Mouse (Mus musculus) heart, postnatal 0 days (tissue): ENCODE data around the gene Dtd1. TPM values are rescaled to one million over a fixed set of nuclear protein-coding genes. Genes with fewer than 3 reads are reported as not detected.
"Not testable (repeated sequence)": the region's sequence is repeated elsewhere in the genome, so short reads cannot be mapped to it uniquely, and the experiment has no call there.

Source experiments
- ATAC-seq: fragments of 200-750 bp; cut with Nextera tagmentation; 2 replicates; pipeline ENCODE4 v1.8.0; 2017; ENCODE audit warnings: low read depth, moderate number of reproducible peaks, moderate library complexity; ENCODE audit not compliant: insufficient read depth
- DNase-seq: peaks from one replicate; pipeline ENCODE4 v3.0.0-alpha.2; 2016; ENCODE audit warnings: low spot score
- H3K27ac ChIP-seq: fragments of 300-500 bp; sonication (generic); 2 replicates; pipeline ENCODE4 v1.5.1; 2014; ENCODE audit warnings: low read depth, mild to moderate bottlenecking
- H3K27me3 ChIP-seq: fragments of 300-500 bp; sonication (generic); 2 replicates; pipeline ENCODE4 v1.6.1; 2014; ENCODE audit warnings: low read length, mixed read lengths; ENCODE audit not compliant: control insufficient read depth, insufficient read depth
- H3K36me3 ChIP-seq: fragments of 300-500 bp; sonication (generic); replicated peaks from 2 replicates; pipeline ENCODE4 v1.6.1; 2014; ENCODE audit warnings: low read length, mixed read lengths; ENCODE audit not compliant: control insufficient read depth, insufficient read depth
- H3K4me1 ChIP-seq: fragments of 300-500 bp; sonication (generic); 2 replicates; pipeline ENCODE4 v1.6.1; 2014; ENCODE audit warnings: antibody characterized with exemption; ENCODE audit not compliant: control insufficient read depth, insufficient read depth
- H3K4me2 ChIP-seq: fragments of 300-500 bp; sonication (generic); 2 replicates; pipeline ENCODE4 v1.6.1; 2014; ENCODE audit warnings: low read depth, mild to moderate bottlenecking, low read length, moderate library complexity
- H3K4me3 ChIP-seq: fragments of 300-500 bp; sonication (generic); 2 replicates; pipeline ENCODE4 v1.5.1; 2014; ENCODE audit warnings: low read depth, low read length
- H3K9ac ChIP-seq: fragments of 300-500 bp; sonication (generic); replicated peaks from 2 replicates; pipeline ENCODE4 v1.6.1; 2014; ENCODE audit warnings: low read depth, low read length, mixed read lengths
- H3K9me3 ChIP-seq: fragments of 300-500 bp; sonication (generic); replicated peaks from 2 replicates; pipeline ENCODE4 v1.6.1; 2016; ENCODE audit warnings: low read length; ENCODE audit not compliant: control insufficient read depth
- CTCF ChIP-seq: IDR thresholded peaks from 2 replicates; pipeline ENCODE4 v1.5.1; 2016; ENCODE audit warnings: antibody characterized with exemption, control low read depth, low read depth
- EP300 ChIP-seq: IDR thresholded peaks from 2 replicates; pipeline ENCODE4 v1.6.1; 2016; ENCODE audit warnings: antibody characterized with exemption, low read depth
- WGBS: fragments of 180-500 bp; shearing (Covaris S2); extraction: QIAGEN DNeasy Blood & Tissue Kit; methylation state at CpG from one replicate; pipeline ENCODE4 v1.1.7; 2014; 5-methylcytosine and 5-hydroxymethylcytosine counted together
- polyA plus RNA-seq: library from polyadenylated mRNA; unstranded; fragments of >200 nt; fragmentation: Nextera tagmentation; extraction: Ambion mirVana; gene quantifications from 2 replicates; pipeline ENCODE4 v1.2.1, GENCODE M21; 2015
- total RNA-seq: library from RNA; depleted of rRNA; stranded (reverse); fragments of >200 nt; gene quantifications from 2 replicates; pipeline ENCODE4 v1.2.3, GENCODE M21; 2014; ENCODE audit warnings: low replicate concordance

Gene Dtd1
- total and polyA plus RNA-seq, 2 experiments from 2014 or later: 24.2 to 29.2 TPM

GRCm38 (mm10) chr2:144588723-144589122 lies 11.0 kb upstream of the Dtd1 start:
- 82% methylated on average over 4 of the region's 4 CpGs for whole genome bisulfite sequencing
- H3K9ac ChIP-seq: no peak overlapping the region
- no peak for DNase-seq
- no peaks in the 10 kb centered on the region for H3K4me1 ChIP-seq
- TF ChIP-seq EP300: no peak
- TF ChIP-seq CTCF: peak; percentile 17; the same call in 1 of the 2 replicates
- 0 out of 2 replicates have a peak, but pooled peaks cover 5% of the 10 kb centered on the region for H3K9me3 ChIP-seq
- peaks cover 61% of the 10 kb centered on the region for H3K36me3 ChIP-seq
- no peak overlapping the region for H3K27ac ChIP-seq
- no peak for ATAC-seq
- no peak overlapping the region for H3K4me3 ChIP-seq
- H3K4me2 ChIP-seq: no peak overlapping the region
- H3K27me3 ChIP-seq: no peaks in the 10 kb centered on the region

- DNase-seq, H3K27me3 ChIP-seq, H3K4me3 ChIP-seq, H3K4me1 ChIP-seq, H3K4me2 ChIP-seq, H3K9ac ChIP-seq, ATAC-seq, H3K9me3 ChIP-seq, H3K27ac ChIP-seq: not testable (repeated sequence)
- H3K36me3 ChIP-seq: peaks cover 20% of the 10 kb centered on the region
- 69% methylated on average over 8 of the region's 8 CpGs for WGBS
These were observed 6.7 kb upstream of the Dtd1 start for GRCm38 (mm10) chr2:144593036-144593435.

- Histone ChIP-seq H3K9me3 (no peaks in the 10 kb centered on the region), H3K27ac (peak within 1 kb of the TSS; percentile 56; the same call in 1 of the 2 replicates), H3K4me1 (no peaks in the 10 kb centered on the region; the same call in 1 of the 2 replicates), H3K36me3 (peaks cover 11% of the 10 kb centered on the region), H3K4me3 (peak within 1 kb of the TSS; percentile 71), H3K27me3 (no peaks in the 10 kb centered on the region), H3K4me2 (peak within 1 kb of the TSS; percentile 81), H3K9ac (peak within 1 kb of the TSS; percentile 55)
- peak; percentile 96 for ATAC-seq
- peak; percentile 86 for DNase-seq
- under 1% methylated on average over 31 of the region's 31 CpGs for WGBS
- TF ChIP-seq CTCF (no peak), EP300 (no peak)
These were observed 5.6 kb upstream of the Dtd1 start, which contains the start of gene Smim26 for GRCm38 (mm10) chr2:144593951-144594651. TSS of gene Smim26 (plus strand) at chr2:144594054.

- no peaks in the 10 kb centered on the region; the same call in 1 of the 2 replicates for H3K4me1 ChIP-seq
- H3K27me3 ChIP-seq: no peaks in the 10 kb centered on the region
- H3K27ac ChIP-seq: no peak overlapping the region
- ATAC-seq (no peak), DNase-seq (no peak)
- WGBS: 54% methylated on average over 2 of the region's 2 CpGs
- no peak overlapping the region for H3K4me3 ChIP-seq
- TF ChIP-seq EP300 (no peak), CTCF (no peak)
- no peak overlapping the region for H3K4me2 ChIP-seq
- no peaks in the 10 kb centered on the region for H3K9me3 ChIP-seq
- no peak overlapping the region for H3K9ac ChIP-seq
- no peaks in the 10 kb centered on the region for H3K36me3 ChIP-seq
These were observed 1.7 kb upstream of the Dtd1 start for GRCm38 (mm10) chr2:144598006-144598405.

- Histone ChIP-seq H3K27me3 (no peaks in the 10 kb centered on the region), H3K27ac (no peak overlapping the region), H3K4me2 (no peak overlapping the region), H3K36me3 (no peaks in the 10 kb centered on the region), H3K9ac (no peak overlapping the region), H3K4me1 (no peaks in the 10 kb centered on the region), H3K4me3 (no peak overlapping the region), H3K9me3 (no peaks in the 10 kb centered on the region)
- ATAC-seq (no peak), DNase-seq (no peak)
- 95% methylated on average over 1 of the region's 1 CpGs for WGBS
- TF ChIP-seq CTCF (no peak), EP300 (no peak)
These were observed 1.9 kb downstream of the Dtd1 start for GRCm38 (mm10) chr2:144601576-144601975.

- Histone ChIP-seq H3K9ac (no peak overlapping the region), H3K36me3 (no peaks in the 10 kb centered on the region), H3K9me3 (0 out of 2 replicates have a peak, but pooled peaks cover 4% of the 10 kb centered on the region), H3K4me1 (no peaks in the 10 kb centered on the region), H3K4me2 (no peak overlapping the region), H3K27ac (no peak overlapping the region), H3K4me3 (no peak overlapping the region), H3K27me3 (no peaks in the 10 kb centered on the region)
- ATAC-seq (no peak), DNase-seq (no peak)
- 89% methylated on average over 6 of the region's 6 CpGs for WGBS
- no peak for TF ChIP-seq CTCF
- TF ChIP-seq EP300: no peak
These were observed 14.3 kb downstream of the Dtd1 start for GRCm38 (mm10) chr2:144613956-144614355.
